Mouse (Mus musculus): ENCODE results near the gene Cab39l. TPM values are rescaled to one million over a fixed set of nuclear protein-coding genes. Genes with fewer than 3 reads are reported as not detected.

Gene Cab39l
- polyA plus RNA-seq, 1 experiment from 2014 or later: 27.9 TPM

- Histone ChIP-seq H3K27ac (ENCODE audit: low read depth, low read length) (no peak overlapping the region), H3K36me3 (ENCODE audit: control insufficient read depth, insufficient read depth, low read length) (no peaks in the 10 kb centered on the region), H3K4me1 (ENCODE audit: control insufficient read depth, insufficient read depth, low read length) (no peaks in the 10 kb centered on the region), H3K9me3 (replicated peaks; ENCODE audit: control insufficient read depth, low read length) (no peaks in the 10 kb centered on the region), H3K4me3 (ENCODE audit: low read depth, low read length) (no peak overlapping the region), H3K9ac (ENCODE audit: low read length) (no peak overlapping the region), H3K27me3 (replicated peaks; ENCODE audit: control insufficient read depth, insufficient read depth, low read length) (no peaks in the 10 kb centered on the region), H3K4me2 (ENCODE audit: low read length) (no peak overlapping the region)
- no peak for DNase-seq (ENCODE audit: low spot score)
- no peak for ATAC-seq
- 25% methylated on average over 1 of the region's 1 CpGs for whole genome bisulfite sequencing
These were observed 117.1 kb downstream of the Cab39l start for GRCm38 (mm10) chr14:59557886-59558285.

DNA sequence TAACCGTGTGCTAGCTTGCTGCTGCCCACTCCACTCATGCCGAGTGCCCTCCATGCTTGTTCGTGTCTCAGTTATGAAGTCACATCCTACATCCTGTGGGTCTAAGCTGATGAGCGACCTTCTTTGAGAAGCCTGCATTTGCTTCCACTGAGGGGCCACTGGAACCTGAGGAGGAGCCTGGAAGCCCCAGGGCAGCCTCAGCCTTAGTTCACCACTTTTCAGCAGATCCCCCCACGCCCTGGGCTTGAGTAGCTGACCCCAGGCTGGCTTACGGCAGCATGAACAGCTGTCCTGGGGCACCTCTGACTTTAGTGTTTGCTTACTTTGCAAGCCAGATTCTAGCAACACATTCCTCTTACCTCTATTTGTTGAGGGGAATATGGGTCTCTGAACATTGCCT is 126.0 kb downstream of the Cab39l start:
- WGBS: 93% methylated on average over 6 of the region's 6 CpGs
- peaks cover 49% of the 10 kb centered on the region for H3K36me3 ChIP-seq (ENCODE audit: control insufficient read depth, insufficient read depth, low read length)
- no peak for ATAC-seq

GRCm38 (mm10) chr14:59576385-59576784 is 135.6 kb downstream of the Cab39l start:
- WGBS: 94% methylated on average over 5 of the region's 5 CpGs
- H3K4me2 ChIP-seq (ENCODE audit: low read length): no peak overlapping the region
- H3K36me3 ChIP-seq (ENCODE audit: control insufficient read depth, insufficient read depth, low read length): peaks cover 39% of the 10 kb centered on the region
- no peak for DNase-seq (ENCODE audit: low spot score)
- H3K27ac ChIP-seq (ENCODE audit: low read depth, low read length): no peak overlapping the region
- H3K4me1 ChIP-seq (ENCODE audit: control insufficient read depth, insufficient read depth, low read length): no peaks in the 10 kb centered on the region
- H3K9ac ChIP-seq (ENCODE audit: low read length): no peak overlapping the region
- H3K4me3 ChIP-seq (ENCODE audit: low read depth, low read length): no peak overlapping the region
- no peaks in the 10 kb centered on the region for H3K9me3 ChIP-seq (replicated peaks; ENCODE audit: control insufficient read depth, low read length)
- no peak for ATAC-seq
- no peaks in the 10 kb centered on the region for H3K27me3 ChIP-seq (replicated peaks; ENCODE audit: control insufficient read depth, insufficient read depth, low read length)

More for the DNA sequence above, 126.0 kb downstream of the Cab39l start:
- DNase-seq (ENCODE audit: low spot score): no peak
- Histone ChIP-seq H3K4me2 (ENCODE audit: low read length) (no peak overlapping the region), H3K4me1 (ENCODE audit: control insufficient read depth, insufficient read depth, low read length) (no peaks in the 10 kb centered on the region), H3K9me3 (replicated peaks; ENCODE audit: control insufficient read depth, low read length) (no peaks in the 10 kb centered on the region), H3K9ac (ENCODE audit: low read length) (no peak overlapping the region), H3K27ac (ENCODE audit: low read depth, low read length) (no peak overlapping the region), H3K27me3 (replicated peaks; ENCODE audit: control insufficient read depth, insufficient read depth, low read length) (no peaks in the 10 kb centered on the region), H3K4me3 (ENCODE audit: low read depth, low read length) (no peak overlapping the region)

DNA sequence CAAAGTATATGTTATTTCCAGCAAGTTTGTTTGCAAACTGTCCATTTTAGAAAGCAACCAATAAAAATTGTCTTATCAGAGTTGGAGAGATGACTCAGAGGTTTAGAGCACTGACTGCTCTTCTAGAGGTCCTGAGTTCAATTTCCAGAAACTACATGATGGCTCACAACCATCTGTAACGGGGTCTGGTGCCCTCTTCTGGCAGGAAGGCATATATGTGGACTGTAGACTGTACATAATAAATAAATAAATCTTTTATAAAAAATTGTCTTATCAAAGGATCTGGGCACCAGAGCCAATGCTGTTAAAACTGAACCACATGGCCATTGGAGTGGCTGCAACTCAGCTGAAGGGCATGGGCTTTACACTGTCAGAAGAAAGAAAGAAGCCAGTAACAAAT is 149.8 kb downstream of the Cab39l start:
- H3K9ac ChIP-seq (ENCODE audit: low read length): no peak overlapping the region
- no peaks in the 10 kb centered on the region for H3K9me3 ChIP-seq (replicated peaks; ENCODE audit: control insufficient read depth, low read length)
- H3K4me1 ChIP-seq (ENCODE audit: control insufficient read depth, insufficient read depth, low read length): no peaks in the 10 kb centered on the region
- peaks cover 36% of the 10 kb centered on the region for H3K36me3 ChIP-seq (ENCODE audit: control insufficient read depth, insufficient read depth, low read length)
- no peaks in the 10 kb centered on the region for H3K27me3 ChIP-seq (replicated peaks; ENCODE audit: control insufficient read depth, insufficient read depth, low read length)
- DNase-seq (ENCODE audit: low spot score): no peak
- no peak for ATAC-seq
- no peak overlapping the region for H3K4me3 ChIP-seq (ENCODE audit: low read depth, low read length)
- 80% methylated on average over 1 of the region's 1 CpGs for WGBS
- H3K4me2 ChIP-seq (ENCODE audit: low read length): no peak overlapping the region
- no peak overlapping the region for H3K27ac ChIP-seq (ENCODE audit: low read depth, low read length)

DNA sequence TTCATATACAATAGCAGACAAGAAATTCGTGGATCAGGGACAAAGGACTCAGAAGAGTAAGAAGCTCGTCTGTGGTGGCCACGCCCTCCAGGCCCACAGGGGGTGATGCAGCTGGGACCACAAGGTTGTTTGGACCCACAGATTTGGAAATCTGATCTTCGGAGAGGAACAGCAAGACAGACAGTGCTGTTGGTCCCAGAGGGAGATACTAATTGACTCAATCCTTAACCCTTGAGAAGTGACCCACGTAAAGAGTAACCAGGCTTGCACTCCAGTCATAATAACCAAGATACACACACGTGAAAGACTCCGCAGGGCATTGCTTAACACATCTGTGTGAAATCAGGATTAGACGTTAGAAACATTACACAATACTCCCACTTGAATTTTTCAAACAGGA is 151.1 kb downstream of the Cab39l start:
- no peak overlapping the region for H3K4me2 ChIP-seq (ENCODE audit: low read length)
- no peaks in the 10 kb centered on the region for H3K9me3 ChIP-seq (replicated peaks; ENCODE audit: control insufficient read depth, low read length)
- no peak overlapping the region for H3K4me3 ChIP-seq (ENCODE audit: low read depth, low read length)
- no peak overlapping the region for H3K9ac ChIP-seq (ENCODE audit: low read length)
- no peak overlapping the region for H3K27ac ChIP-seq (ENCODE audit: low read depth, low read length)
- H3K36me3 ChIP-seq (ENCODE audit: control insufficient read depth, insufficient read depth, low read length): peaks cover 26% of the 10 kb centered on the region
- H3K27me3 ChIP-seq (replicated peaks; ENCODE audit: control insufficient read depth, insufficient read depth, low read length): no peaks in the 10 kb centered on the region
- DNase-seq (ENCODE audit: low spot score) (no peak), ATAC-seq (no peak)
- peaks cover 3% of the 10 kb centered on the region; the same call in 1 of the 2 replicates for H3K4me1 ChIP-seq (ENCODE audit: control insufficient read depth, insufficient read depth, low read length)
- WGBS: 74% methylated on average over 8 of the region's 8 CpGs

DNA sequence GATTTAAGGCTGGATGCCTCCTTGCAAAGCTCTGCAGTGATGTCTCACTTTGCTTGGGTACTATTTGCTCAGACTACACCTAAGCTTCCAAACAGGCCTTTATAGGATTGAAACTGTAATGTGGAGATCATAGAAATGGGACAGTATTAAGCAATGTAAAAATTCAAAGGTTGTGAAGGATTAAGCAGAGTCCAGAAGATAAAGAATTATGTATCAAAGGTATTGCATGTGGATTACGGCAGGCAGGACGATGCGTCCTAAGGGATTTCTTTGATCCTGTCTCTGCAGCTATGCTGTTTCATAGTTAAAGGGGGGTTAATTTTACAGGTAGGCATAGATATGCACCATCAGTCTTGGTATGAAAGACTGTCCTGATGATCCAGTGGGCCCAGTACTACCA is 151.8 kb downstream of the Cab39l start:
- no peak for ATAC-seq
- H3K4me1 ChIP-seq (ENCODE audit: control insufficient read depth, insufficient read depth, low read length): peaks cover 6% of the 10 kb centered on the region
- no peak overlapping the region for H3K27ac ChIP-seq (ENCODE audit: low read depth, low read length)

GRCm38 (mm10) chr14:59594988-59595387 is 154.2 kb downstream of the Cab39l start:
- ATAC-seq: no peak

More for the DNA sequence above, 151.8 kb downstream of the Cab39l start:
- Histone ChIP-seq H3K36me3 (ENCODE audit: control insufficient read depth, insufficient read depth, low read length) (peaks cover 26% of the 10 kb centered on the region), H3K27me3 (replicated peaks; ENCODE audit: control insufficient read depth, insufficient read depth, low read length) (no peaks in the 10 kb centered on the region), H3K9ac (ENCODE audit: low read length) (no peak overlapping the region), H3K4me3 (ENCODE audit: low read depth, low read length) (no peak overlapping the region), H3K4me2 (ENCODE audit: low read length) (no peak overlapping the region), H3K9me3 (replicated peaks; ENCODE audit: control insufficient read depth, low read length) (no peaks in the 10 kb centered on the region)
- WGBS: 94% methylated on average over 3 of the region's 3 CpGs
- DNase-seq (ENCODE audit: low spot score): no peak

DNA sequence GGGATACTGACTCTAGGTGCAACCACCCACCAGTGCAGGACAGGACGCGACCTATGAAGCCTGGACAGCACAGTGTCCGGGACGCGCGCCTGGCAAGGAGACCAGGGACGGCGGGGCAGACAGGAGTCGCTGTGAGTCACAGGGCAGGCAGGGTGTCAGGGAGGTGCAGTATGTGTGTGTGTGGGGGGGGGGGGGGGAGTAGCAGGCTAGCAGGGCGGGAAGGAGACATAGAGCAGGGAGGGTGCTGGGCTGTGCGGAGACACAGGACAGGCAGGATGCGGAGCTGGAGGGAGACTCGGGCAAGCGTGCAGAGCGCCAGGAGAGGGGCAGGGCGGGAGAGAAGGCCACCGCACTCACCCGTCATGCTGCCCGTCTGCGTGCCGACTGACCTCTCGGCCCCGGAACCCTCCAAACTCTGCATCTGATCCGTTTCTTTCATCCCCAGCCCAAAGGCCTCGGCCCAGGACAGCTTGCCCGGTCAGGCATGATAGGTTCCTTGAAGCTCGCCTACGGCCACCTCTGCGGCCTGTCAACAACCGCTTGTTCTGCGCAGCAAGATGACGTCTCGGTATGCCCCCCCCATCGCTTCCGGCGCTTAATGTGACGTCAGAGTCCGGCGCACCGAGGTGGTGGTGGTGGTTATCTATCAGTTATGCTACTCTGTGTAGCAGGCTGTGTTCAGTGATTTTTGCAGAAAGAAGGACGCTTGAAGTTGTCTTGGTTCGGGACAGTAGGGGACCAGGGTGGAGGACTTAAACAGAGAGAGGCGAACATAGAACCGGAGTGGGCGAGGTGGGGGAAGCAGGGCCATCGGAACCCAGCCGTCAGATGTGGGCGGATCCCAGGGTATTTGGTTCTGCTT is 156.9 kb downstream of the Cab39l start, which contains the start of gene Cdadc1:
Gene Cdadc1 (minus strand): TSS at position 562 of the 862 bp plus-strand sequence.
- H3K27me3 ChIP-seq (replicated peaks; ENCODE audit: control insufficient read depth, insufficient read depth, low read length): no peaks in the 10 kb centered on the region
- H3K27ac ChIP-seq (ENCODE audit: low read depth, low read length): peak within 1 kb of the TSS; percentile 49
- no peaks in the 10 kb centered on the region for H3K36me3 ChIP-seq (ENCODE audit: control insufficient read depth, insufficient read depth, low read length)
- under 1% methylated on average over 44 of the region's 48 CpGs for WGBS
- no peaks in the 10 kb centered on the region for H3K9me3 ChIP-seq (replicated peaks; ENCODE audit: control insufficient read depth, low read length)
- H3K4me1 ChIP-seq (ENCODE audit: control insufficient read depth, insufficient read depth, low read length): peaks cover 10% of the 10 kb centered on the region
- peak within 1 kb of the TSS; percentile 82 for H3K4me3 ChIP-seq (ENCODE audit: low read depth, low read length)
- DNase-seq (ENCODE audit: low spot score): peak; percentile 91
- peak within 1 kb of the TSS; percentile 81 for H3K9ac ChIP-seq (ENCODE audit: low read length)
- peak within 1 kb of the TSS; percentile 73 for H3K4me2 ChIP-seq (ENCODE audit: low read length)
- peak; percentile 96 for ATAC-seq

More at GRCm38 (mm10) chr14:59594988-59595387, 154.2 kb downstream of the Cab39l start:
- Histone ChIP-seq H3K4me2 (ENCODE audit: low read length) (no peak overlapping the region), H3K36me3 (ENCODE audit: control insufficient read depth, insufficient read depth, low read length) (peaks cover 6% of the 10 kb centered on the region; the same call in 1 of the 2 replicates), H3K4me1 (ENCODE audit: control insufficient read depth, insufficient read depth, low read length) (peaks cover 10% of the 10 kb centered on the region), H3K27ac (ENCODE audit: low read depth, low read length) (no peak overlapping the region), H3K9ac (ENCODE audit: low read length) (no peak overlapping the region), H3K27me3 (replicated peaks; ENCODE audit: control insufficient read depth, insufficient read depth, low read length) (no peaks in the 10 kb centered on the region), H3K4me3 (ENCODE audit: low read depth, low read length) (no peak overlapping the region), H3K9me3 (replicated peaks; ENCODE audit: control insufficient read depth, low read length) (no peaks in the 10 kb centered on the region)
- 83% methylated on average over 3 of the region's 3 CpGs for WGBS
- no peak for DNase-seq (ENCODE audit: low spot score)

GRCm38 (mm10) chr14:59598260-59598627 is 157.5 kb downstream of the Cab39l start:
- no peak; the same call in 1 of the 2 replicates for ATAC-seq
- 6% methylated on average over 8 of the region's 8 CpGs for WGBS

More at GRCm38 (mm10) chr14:59598260-59598627, 157.5 kb downstream of the Cab39l start:
- no peaks in the 10 kb centered on the region for H3K9me3 ChIP-seq (replicated peaks; ENCODE audit: control insufficient read depth, low read length)
- H3K4me2 ChIP-seq (ENCODE audit: low read length): peak overlapping the region; percentile 73
- peaks cover 10% of the 10 kb centered on the region for H3K4me1 ChIP-seq (ENCODE audit: control insufficient read depth, insufficient read depth, low read length)
- peak overlapping the region; percentile 49 for H3K27ac ChIP-seq (ENCODE audit: low read depth, low read length)
- no peaks in the 10 kb centered on the region for H3K27me3 ChIP-seq (replicated peaks; ENCODE audit: control insufficient read depth, insufficient read depth, low read length)
- DNase-seq (ENCODE audit: low spot score): no peak
- peak overlapping the region; percentile 81 for H3K9ac ChIP-seq (ENCODE audit: low read length)
- H3K36me3 ChIP-seq (ENCODE audit: control insufficient read depth, insufficient read depth, low read length): no peaks in the 10 kb centered on the region
- H3K4me3 ChIP-seq (ENCODE audit: low read depth, low read length): peak overlapping the region; percentile 82
